Comparison of ENCODE assay signal across 1 mouse cellular context in the genomic region with DNA sequence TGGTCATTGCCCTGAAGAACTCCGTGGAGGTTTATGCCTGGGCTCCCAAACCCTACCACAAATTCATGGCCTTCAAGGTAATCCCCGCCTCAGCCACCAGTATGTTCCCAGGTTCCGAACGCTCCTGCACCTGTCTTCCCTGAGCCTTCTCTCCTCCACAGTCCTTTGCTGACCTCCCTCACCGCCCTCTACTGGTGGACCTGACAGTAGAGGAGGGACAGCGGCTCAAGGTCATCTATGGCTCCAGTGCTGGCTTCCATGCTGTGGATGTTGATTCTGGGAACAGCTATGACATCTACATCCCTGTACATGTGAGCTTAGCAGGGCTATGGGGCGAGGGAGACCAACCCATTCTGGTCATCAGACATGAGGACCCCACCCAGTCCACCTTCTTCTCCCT.
A peak's percentile ranks its signal among the peaks of the same experiment; 100 is the strongest.
TF ChIP-seq lines count a peak whose summit lies in the region.

No protein-coding gene starts in this region.

TF ChIP-seq in CH12.LX, 34 proteins besides CTCF, POLR2A, EP300 and RAD21:
- TF ChIP-seq JUN (IDR thresholded peaks at IDR 0.05; ENCODE audit: insufficient read depth, low read depth, low read length) (no peak), SMC3 (IDR thresholded peaks at IDR 0.05; ENCODE audit: low read depth, low read length) (peak; percentile 19; the same call in 1 of the 2 replicates)
